Comparison of ENCODE assay signal across 12 mouse cellular contexts in genomic region chr4:118234711-118235388, GRCm38 (mm10). TPM values are rescaled to one million over a fixed set of nuclear protein-coding genes. Genes with fewer than 3 reads are reported as not detected.
DNase-seq lines count a peak whose midpoint lies in the region; ATAC-seq and TF ChIP-seq lines count a peak whose summit lies in the region.
"Had no signal": no experiment of that assay in that cellular context is flagged by ENCODE, and none has a peak within 500 bp of the region (broad histone marks: within the 10 kb centered on the region; RNA-seq: fewer than 3 reads in every experiment).

No protein-coding gene starts in this region.

- WGBS in kidney, embryonic 14.5 days = 44% methylated on average over 11 of the region's 11 CpGs
- WGBS in stomach, embryonic 16.5 days = 58% methylated on average over 11 of the region's 11 CpGs
- WGBS in heart, adult 2 months = 73% methylated on average over 11 of the region's 11 CpGs

- H3K4me3 ChIP-seq in kidney, embryonic 14.5 days (ENCODE audit: low read length) = no peak overlapping the region
- H3K4me3 ChIP-seq in stomach, embryonic 16.5 days (replicated peaks; ENCODE audit: low read length) = no peak overlapping the region
- no peak overlapping the region for H3K4me3 ChIP-seq in heart, adult 2 months
- H3K4me3 ChIP-seq: heart, embryonic 15.5 days; layer of hippocampus, adult 2 months; lung, embryonic 15.5 days had no signal

- 0 out of 2 replicates have a peak, but pooled peaks cover 13% of the 10 kb centered on the region for H3K4me1 ChIP-seq in kidney, embryonic 14.5 days (ENCODE audit: control insufficient read depth, insufficient read depth, low read length)
- H3K4me1 ChIP-seq in stomach, embryonic 16.5 days (ENCODE audit: control insufficient read depth, insufficient read depth, low read length) = 0 out of 2 replicates have a peak, but pooled peaks cover 4% of the 10 kb centered on the region
- H3K4me1 ChIP-seq in heart, adult 2 months (ENCODE audit: control insufficient read depth, insufficient read depth, low read length) = no peaks in the 10 kb centered on the region

- no peak overlapping the region for H3K27ac ChIP-seq in kidney, embryonic 14.5 days (ENCODE audit: low read depth, low read length)
- H3K27ac ChIP-seq in stomach, embryonic 16.5 days (ENCODE audit: low read length) = 0 out of 2 replicates have a peak overlapping the region, but pooled peaks have one; percentile 4
- no peak overlapping the region for H3K27ac ChIP-seq in heart, adult 2 months
- H3K27ac ChIP-seq: heart, embryonic 15.5 days; layer of hippocampus, adult 2 months; lung, embryonic 15.5 days had no signal

- no peak overlapping the region for H3K4me2 ChIP-seq in kidney, embryonic 14.5 days (replicated peaks; ENCODE audit: low read depth, low read length)
- no peak overlapping the region for H3K4me2 ChIP-seq in stomach, embryonic 16.5 days (ENCODE audit: low read depth, low read length)
- H3K4me2 ChIP-seq: heart, embryonic 15.5 days; lung, embryonic 15.5 days had no signal

- peak; percentile 23 for DNase-seq in lung, postnatal 25 days (ENCODE audit: low spot score)
- no peak for DNase-seq in lung, postnatal 14 days
- DNase-seq in embryo, embryonic 10 days (ENCODE audit: low spot score) = peak; percentile 50
- no peak for DNase-seq in heart, adult 2 months
- DNase-seq: thymus, postnatal 25 days had no signal

- H3K9me3 ChIP-seq in kidney, embryonic 14.5 days (ENCODE audit: control insufficient read depth, low read length) = no peaks in the 10 kb centered on the region
- H3K9me3 ChIP-seq in stomach, embryonic 16.5 days (replicated peaks; ENCODE audit: control insufficient read depth, low read length) = no peaks in the 10 kb centered on the region
- H3K9me3 ChIP-seq: heart, embryonic 15.5 days; lung, embryonic 15.5 days had no signal

- intact Hi-C loops in heart, adult 2 months (cut with DNase I) = no loop called here

- ATAC-seq in kidney, embryonic 14.5 days (ENCODE audit: low FRiP score, low TSS enrichment) = peak; percentile 22; the same call in 1 of the 2 replicates
- no peak for ATAC-seq in stomach, embryonic 16.5 days (ENCODE audit: insufficient read depth, low FRiP score)
- ATAC-seq in inflammation-experienced regulatory T-cells, adult 6 months = no peak
- ATAC-seq in CD4-positive, CD25-positive, alpha-beta regulatory T cell, adult 4 months = no peak

- no peak overlapping the region for H3K9ac ChIP-seq in kidney, embryonic 14.5 days (ENCODE audit: low read depth, low read length)
- no peak overlapping the region for H3K9ac ChIP-seq in stomach, embryonic 16.5 days (ENCODE audit: low read length)
- no peak overlapping the region for H3K9ac ChIP-seq in heart, adult 2 months (ENCODE audit: low read depth, low read length)
- H3K9ac ChIP-seq: heart, embryonic 15.5 days; lung, embryonic 15.5 days had no signal

- H3K79me2 ChIP-seq in heart, adult 2 months (replicated peaks; ENCODE audit: control insufficient read depth, insufficient read depth, low read length) = no peaks in the 10 kb centered on the region

- TF ChIP-seq CTCF in heart, adult 2 months (IDR thresholded peaks at IDR 0.05) = no peak

- H3K27me3 ChIP-seq in kidney, embryonic 14.5 days (ENCODE audit: control insufficient read depth, insufficient read depth, low read length) = no peaks in the 10 kb centered on the region
- H3K27me3 ChIP-seq in stomach, embryonic 16.5 days (ENCODE audit: control insufficient read depth, insufficient read depth, low read length) = no peaks in the 10 kb centered on the region
- H3K27me3 ChIP-seq in heart, adult 2 months (ENCODE audit: control insufficient read depth, insufficient read depth, low read length) = no peaks in the 10 kb centered on the region
- H3K27me3 ChIP-seq: heart, embryonic 15.5 days; lung, embryonic 15.5 days had no signal

- TF ChIP-seq POLR2A in heart, adult 2 months (IDR thresholded peaks at IDR 0.05; ENCODE audit: insufficient read depth, low read depth, low read length) = no peak

- no peak for TF ChIP-seq EP300 in heart, adult 2 months (IDR thresholded peaks at IDR 0.05; ENCODE audit: insufficient read depth, low read depth, low read length)

- peaks cover 70% of the 10 kb centered on the region for H3K36me3 ChIP-seq in kidney, embryonic 14.5 days (ENCODE audit: control insufficient read depth, insufficient read depth, low read length)
- H3K36me3 ChIP-seq in stomach, embryonic 16.5 days (ENCODE audit: control insufficient read depth, insufficient read depth, low read length) = peaks cover 38% of the 10 kb centered on the region; the same call in 1 of the 2 replicates
- H3K36me3 ChIP-seq in heart, adult 2 months (ENCODE audit: control insufficient read depth, insufficient read depth, low read length) = no peaks in the 10 kb centered on the region

RNA-seq across cellular contexts. Expression of gene Kdm4a, which starts 55.0 kb away (rescaled TPM):
- polyA plus RNA-seq in kidney, embryonic 14.5 days (2014; fragmentation: Nextera tagmentation; extraction: Ambion mirVana) = 35.2 and 58.8 TPM in 2 replicates
- polyA plus RNA-seq in stomach, embryonic 16.5 days (2015; fragmentation: Nextera tagmentation; extraction: Ambion mirVana) = 27.1 and 28.6 TPM in 2 replicates
- polyA plus RNA-seq in inflammation-experienced regulatory T-cells, adult 6 months (2017; shearing (Covaris generic)) = 10 to 100 TPM in 1 of 3 experiments, 1 to 10 TPM in 2; 3.9 to 12.4 (median 6.9) TPM
- total RNA-seq in heart, adult 2 months (2021) = 10 to 100 TPM; 23.5 to 26.3 TPM
- polyA plus RNA-seq in heart, adult 2 months (2012; rRNA removed) = 18.7 and 26.5 TPM in 2 replicates
- polyA plus RNA-seq in CD4-positive, CD25-positive, alpha-beta regulatory T cell, adult 4 months (2017; shearing (Covaris generic)) = 10 to 100 TPM in 1 of 2 experiments, 1 to 10 TPM in 1; 4.3 to 14.3 TPM

RNA-seq across cellular contexts. Expression of gene Ptprf, which starts 56.4 kb away (rescaled TPM):
- polyA plus RNA-seq in kidney, embryonic 14.5 days (2014; fragmentation: Nextera tagmentation; extraction: Ambion mirVana) = 53.3 and 68.1 TPM in 2 replicates
- 86.0 and 93.0 TPM in 2 replicates for polyA plus RNA-seq in stomach, embryonic 16.5 days (2015; fragmentation: Nextera tagmentation; extraction: Ambion mirVana)
- under 1 TPM; 0.11 to 0.92 (median 0.56) TPM for polyA plus RNA-seq in inflammation-experienced regulatory T-cells, adult 6 months (2017; shearing (Covaris generic))
- 1 to 10 TPM; 5.8 to 6.3 TPM for total RNA-seq in heart, adult 2 months (2021)
- 6.6 and 7.8 TPM in 2 replicates for polyA plus RNA-seq in heart, adult 2 months (2012; rRNA removed)
- polyA plus RNA-seq in CD4-positive, CD25-positive, alpha-beta regulatory T cell, adult 4 months (2017; shearing (Covaris generic)) = under 1 TPM; 0.39 to 0.65 TPM

Comparison
In these comparisons a context has a peak if more than half of its experiments do, and no peak if none do; other contexts are left out.
1. DNase-seq: peak in lung, postnatal 25 days (single experiment) and embryo, embryonic 10 days (single experiment); none in lung, postnatal 14 days (single experiment) and heart, adult 2 months (0 of 2).